Comparison of ENCODE assay signal across 11 mouse cellular contexts in the genomic region with DNA sequence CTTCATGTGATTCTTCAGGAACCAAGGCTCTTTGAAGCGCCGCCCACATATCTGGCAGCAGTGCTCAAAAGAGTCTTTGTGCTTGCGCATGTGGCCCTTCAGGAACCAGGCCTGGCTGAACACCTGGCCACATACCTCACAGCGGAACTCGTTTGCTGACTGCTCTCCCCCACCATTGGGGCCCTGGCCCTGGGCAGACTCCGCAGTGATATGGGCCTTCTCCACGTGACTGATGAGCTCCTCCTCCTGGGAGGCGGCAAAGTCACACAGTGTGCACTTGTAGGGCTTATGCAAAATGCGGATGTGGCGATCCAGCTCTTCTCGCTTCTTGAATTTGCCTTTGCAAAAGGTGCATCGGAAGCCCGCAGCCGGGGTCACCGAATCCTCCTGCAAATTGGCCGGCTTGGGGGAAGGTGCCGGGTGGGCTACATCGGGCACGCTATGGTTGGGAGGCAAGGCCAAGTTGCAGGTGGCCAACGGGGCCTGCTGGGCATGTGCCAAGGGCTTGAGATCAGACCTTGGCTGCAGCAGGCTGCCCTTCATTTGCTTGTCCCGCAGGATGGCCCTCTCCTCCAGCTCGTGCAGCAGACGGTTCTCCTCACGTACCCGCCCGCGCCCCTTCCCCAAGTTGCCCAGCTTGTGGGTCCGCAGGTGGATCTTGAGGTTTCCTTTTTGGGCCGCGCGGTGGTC.
DNase-seq lines count a peak whose midpoint lies in the region; ATAC-seq and TF ChIP-seq lines count a peak whose summit lies in the region.
"Had no signal": no experiment of that assay in that cellular context is flagged by ENCODE, and none has a peak within 500 bp of the region (broad histone marks: within the 10 kb centered on the region; RNA-seq: fewer than 3 reads in every experiment).

No protein-coding gene starts in this region.

- H3K27ac ChIP-seq in heart, embryonic 11.5 days (ENCODE audit: low read depth, low read length), result no peak overlapping the region
- H3K27ac ChIP-seq in midbrain, embryonic 10.5 days (replicated peaks), result peak overlapping the region; percentile 59
- no peak overlapping the region for H3K27ac ChIP-seq in midbrain, embryonic 13.5 days
- H3K27ac ChIP-seq in limb, embryonic 10.5 days, result no peak overlapping the region
- no peak overlapping the region for H3K27ac ChIP-seq in midbrain, postnatal 0 days (ENCODE audit: low read depth, low read length)
- H3K27ac ChIP-seq: macrophage had no signal

- no peaks in the 10 kb centered on the region for H3K9me3 ChIP-seq in heart, embryonic 11.5 days (replicated peaks; ENCODE audit: control insufficient read depth, low read length)
- H3K9me3 ChIP-seq in midbrain, embryonic 10.5 days (replicated peaks), result no peaks in the 10 kb centered on the region; the same call in 1 of the 2 replicates
- H3K9me3 ChIP-seq in midbrain, embryonic 13.5 days, result no peaks in the 10 kb centered on the region
- H3K9me3 ChIP-seq in limb, embryonic 10.5 days (replicated peaks), result no peaks in the 10 kb centered on the region
- no peaks in the 10 kb centered on the region for H3K9me3 ChIP-seq in midbrain, postnatal 0 days (ENCODE audit: low read length)

- no peak for DNase-seq in heart, adult 8-10 months (ENCODE audit: low spot score)
- DNase-seq in midbrain, embryonic 10.5 days (ENCODE audit: low spot score), result no peak
- DNase-seq in limb, embryonic 10.5 days (ENCODE audit: low spot score), result peak; percentile 34
- peak; percentile 6 to 8 for DNase-seq in thymus, postnatal 10 days (ENCODE audit: low spot score in 2 of 2)
- no peak for DNase-seq in midbrain, postnatal 0 days (ENCODE audit: low spot score)
- DNase-seq in adrenal gland, postnatal 14 days, result no peak
- DNase-seq: gastrocnemius, postnatal 10 days; layer of hippocampus, adult 9-11 months had no signal

- peak; percentile 35; the same call in 1 of the 2 replicates for ATAC-seq in heart, embryonic 11.5 days (replicated peaks; ENCODE audit: insufficient number of reproducible peaks, low FRiP score, low TSS enrichment)
- no peak for ATAC-seq in midbrain, embryonic 13.5 days
- ATAC-seq in midbrain, postnatal 0 days (ENCODE audit: low FRiP score), result no peak

- TF ChIP-seq CTCF in midbrain, postnatal 0 days (IDR thresholded peaks at IDR 0.05), result no peak

- peaks cover 3% of the 10 kb centered on the region; the same call in 1 of the 2 replicates for H3K27me3 ChIP-seq in heart, embryonic 11.5 days (ENCODE audit: control insufficient read depth, insufficient read depth, low read length)
- H3K27me3 ChIP-seq in midbrain, embryonic 10.5 days (ENCODE audit: low read depth, poor library complexity, severe bottlenecking), result no peaks in the 10 kb centered on the region
- no peaks in the 10 kb centered on the region for H3K27me3 ChIP-seq in midbrain, embryonic 13.5 days
- H3K27me3 ChIP-seq in limb, embryonic 10.5 days (ENCODE audit: low read depth, poor library complexity, severe bottlenecking), result peaks cover 23% of the 10 kb centered on the region; the same call in 1 of the 2 replicates
- no peaks in the 10 kb centered on the region for H3K27me3 ChIP-seq in midbrain, postnatal 0 days (ENCODE audit: insufficient read depth, low read length)

- no peak overlapping the region for H3K4me3 ChIP-seq in heart, embryonic 11.5 days (ENCODE audit: low read depth, low read length)
- no peak overlapping the region for H3K4me3 ChIP-seq in midbrain, embryonic 10.5 days
- H3K4me3 ChIP-seq in midbrain, embryonic 13.5 days (replicated peaks), result no peak overlapping the region
- H3K4me3 ChIP-seq in limb, embryonic 10.5 days, result no peak overlapping the region
- H3K4me3 ChIP-seq in midbrain, postnatal 0 days (ENCODE audit: low read depth, low read length), result no peak overlapping the region

- 54% methylated on average over 31 of the region's 31 CpGs for WGBS in heart, embryonic 11.5 days (ENCODE audit: insufficient replicate concordance)
- WGBS in midbrain, embryonic 10.5 days, result 77% methylated on average over 31 of the region's 31 CpGs
- 81% methylated on average over 31 of the region's 31 CpGs for WGBS in midbrain, embryonic 13.5 days
- 74% methylated on average over 31 of the region's 31 CpGs for WGBS in limb, embryonic 10.5 days
- 84% methylated on average over 31 of the region's 31 CpGs for WGBS in midbrain, postnatal 0 days

- peaks cover 8% of the 10 kb centered on the region; the same call in 1 of the 2 replicates for H3K4me1 ChIP-seq in heart, embryonic 11.5 days (ENCODE audit: control insufficient read depth, insufficient read depth, low read length)
- peaks cover 59% of the 10 kb centered on the region for H3K4me1 ChIP-seq in midbrain, embryonic 10.5 days
- peaks cover 36% of the 10 kb centered on the region for H3K4me1 ChIP-seq in midbrain, embryonic 13.5 days (replicated peaks)
- H3K4me1 ChIP-seq in limb, embryonic 10.5 days, result peaks cover 52% of the 10 kb centered on the region
- peaks cover 7% of the 10 kb centered on the region; the same call in 1 of the 2 replicates for H3K4me1 ChIP-seq in midbrain, postnatal 0 days (ENCODE audit: insufficient read depth, low read length)

- peak overlapping the region; percentile 20; the same call in 1 of the 2 replicates for H3K4me2 ChIP-seq in heart, embryonic 11.5 days
- no peak overlapping the region for H3K4me2 ChIP-seq in midbrain, embryonic 13.5 days (replicated peaks)
- H3K4me2 ChIP-seq in midbrain, postnatal 0 days (ENCODE audit: low read depth, low read length, poor library complexity, severe bottlenecking), result no peak overlapping the region

- no peaks in the 10 kb centered on the region for H3K36me3 ChIP-seq in heart, embryonic 11.5 days (ENCODE audit: control insufficient read depth, insufficient read depth, low read length)
- H3K36me3 ChIP-seq in midbrain, embryonic 10.5 days, result peaks cover 32% of the 10 kb centered on the region
- peaks cover 25% of the 10 kb centered on the region for H3K36me3 ChIP-seq in midbrain, embryonic 13.5 days
- no peaks in the 10 kb centered on the region for H3K36me3 ChIP-seq in limb, embryonic 10.5 days
- no peaks in the 10 kb centered on the region for H3K36me3 ChIP-seq in midbrain, postnatal 0 days (ENCODE audit: insufficient read depth, low read length)

- no peak overlapping the region for H3K9ac ChIP-seq in heart, embryonic 11.5 days (ENCODE audit: low read depth, low read length)
- H3K9ac ChIP-seq in midbrain, embryonic 13.5 days (replicated peaks), result no peak overlapping the region
- no peak overlapping the region for H3K9ac ChIP-seq in midbrain, postnatal 0 days (replicated peaks; ENCODE audit: low read length, poor library complexity, severe bottlenecking)

Comparison
In these comparisons a context has a peak if more than half of its experiments do, and no peak if none do; other contexts are left out.
1. DNase-seq: peak in limb, embryonic 10.5 days (single experiment) and thymus, postnatal 10 days (2 of 2); none in heart, adult 8-10 months (single experiment), midbrain, embryonic 10.5 days (single experiment), midbrain, postnatal 0 days (single experiment) and adrenal gland, postnatal 14 days (single experiment).